Mouse (Mus musculus) thymus, adult 18-20 months (tissue): Measurements from ENCODE around the gene Gm5678.
A peak's percentile ranks its signal among the peaks of the same experiment; 100 is the strongest.

ENCODE experiments used
- DNase-seq, 2 experiments: peaks; one replicate each; pipeline ENCODE4 v3.0.0; 2022; ENCODE audit warnings: mixed read lengths in 2 of 2

Gm5678 gene

DNA sequence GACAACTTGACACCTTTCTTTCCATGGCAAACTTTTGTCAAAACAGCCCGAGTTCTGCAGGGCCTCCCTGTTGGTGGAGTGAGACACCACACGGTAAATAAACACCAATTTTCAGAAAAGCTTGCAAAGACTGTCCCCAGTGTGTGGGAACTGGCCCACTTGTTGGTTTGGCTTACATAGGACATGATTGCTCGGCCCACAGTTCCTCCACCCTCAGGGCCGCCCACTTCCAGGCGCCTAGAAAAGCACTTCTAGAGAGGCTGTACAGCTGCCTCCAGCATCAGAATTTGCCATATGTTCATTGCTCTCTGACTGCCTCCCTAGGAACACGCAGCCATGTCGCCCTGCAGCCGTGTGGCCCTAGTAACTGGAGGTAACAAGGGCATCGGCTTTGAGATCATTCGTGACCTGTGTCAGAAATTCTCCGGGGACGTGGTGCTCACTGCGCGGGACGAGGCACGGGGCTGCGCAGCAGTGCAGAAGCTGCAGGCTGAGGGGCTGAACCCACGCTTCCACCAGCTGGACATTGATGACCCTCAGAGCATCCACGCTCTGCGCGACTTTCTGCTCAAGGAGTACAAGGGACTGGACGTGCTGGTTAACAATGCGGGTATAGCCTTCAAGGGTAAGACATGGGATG lies at the start of gene Gm5678:
Gm5678 (plus strand) TSS at position 337 of the 640 bp plus-strand sequence.
- DNase-seq = no peak

DNA sequence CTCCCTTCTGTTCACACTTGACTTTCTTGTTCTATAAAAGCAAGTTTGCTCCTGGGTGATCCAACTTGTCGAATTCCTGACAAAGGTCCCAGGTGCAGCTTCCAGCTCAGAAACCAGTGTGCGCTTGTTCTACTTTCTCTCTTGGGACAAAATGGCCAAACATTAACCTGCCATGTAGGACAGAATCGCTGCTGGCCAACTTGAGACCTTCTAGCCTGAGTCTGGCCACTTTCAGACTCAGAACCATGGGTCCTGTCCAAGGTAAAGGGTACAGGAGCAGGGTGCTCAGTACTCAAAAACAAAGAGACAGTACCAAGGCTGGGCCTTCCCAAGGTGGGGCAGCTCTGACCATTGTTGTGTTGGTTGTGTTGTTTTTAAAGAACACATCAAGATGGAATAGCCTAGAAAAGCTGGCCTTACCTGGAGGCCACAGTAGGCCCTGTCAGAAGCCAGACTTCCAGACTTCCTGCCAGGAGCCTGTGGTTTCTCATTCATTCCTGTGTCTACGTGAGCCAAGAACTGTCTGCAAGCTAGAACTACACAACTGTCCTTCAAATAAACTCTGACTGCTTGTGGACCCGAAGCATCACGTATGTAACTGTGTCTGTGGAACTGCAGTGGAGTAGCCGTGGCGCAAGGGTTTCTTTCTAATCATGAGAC lies 49.4 kb upstream of the Gm5678 start:
- no peak for DNase-seq

DNA sequence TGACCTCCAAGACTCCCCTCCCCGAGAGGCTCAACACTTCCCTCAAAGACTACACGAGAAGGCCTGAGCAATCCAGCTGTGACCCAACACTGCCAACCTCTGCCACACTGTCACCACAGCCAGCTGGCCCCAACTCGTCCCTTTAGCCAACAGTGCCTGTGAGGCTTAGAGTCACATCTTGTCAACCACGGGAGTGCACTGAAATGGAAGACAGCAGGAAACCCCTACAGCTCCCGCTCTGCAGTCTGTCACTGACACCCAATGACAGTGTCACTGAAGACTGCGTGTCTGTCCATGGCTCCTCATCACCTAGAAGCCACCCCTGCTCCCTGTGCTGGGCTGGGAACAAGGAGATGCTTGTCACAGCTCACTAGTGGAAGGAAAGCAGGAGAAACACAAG lies 46.8 kb upstream of the Gm5678 start:
- DNase-seq = no peak

GRCm38 (mm10) chr16:93584976-93585702 lies 42.8 kb upstream of the Gm5678 start:
- no peak for DNase-seq

GRCm38 (mm10) chr16:93585703-93586205 lies 42.1 kb upstream of the Gm5678 start:
- peak in 1 of 2 experiments; percentile 42 for DNase-seq

DNA sequence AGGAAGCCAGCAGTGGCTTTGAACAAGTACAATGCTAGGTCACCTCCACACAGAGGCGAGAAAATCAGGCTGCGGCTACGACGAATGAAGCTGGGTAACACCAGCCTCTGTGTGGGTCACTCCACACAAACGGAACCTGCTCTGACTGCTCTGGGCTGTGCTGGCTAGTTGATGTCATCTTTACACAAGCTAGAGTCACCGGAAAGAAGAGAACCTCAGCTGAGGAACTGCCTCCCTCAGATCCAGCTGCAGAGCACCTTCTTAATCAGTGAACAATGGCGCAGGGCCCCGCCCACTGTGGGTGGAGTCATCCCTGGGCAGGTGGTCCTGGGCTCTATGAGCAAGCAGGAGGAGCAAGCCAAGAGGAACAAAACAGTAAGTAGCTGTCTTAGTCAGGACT lies 41.5 kb upstream of the Gm5678 start:
- DNase-seq = peak; percentile 68 to 74

DNA sequence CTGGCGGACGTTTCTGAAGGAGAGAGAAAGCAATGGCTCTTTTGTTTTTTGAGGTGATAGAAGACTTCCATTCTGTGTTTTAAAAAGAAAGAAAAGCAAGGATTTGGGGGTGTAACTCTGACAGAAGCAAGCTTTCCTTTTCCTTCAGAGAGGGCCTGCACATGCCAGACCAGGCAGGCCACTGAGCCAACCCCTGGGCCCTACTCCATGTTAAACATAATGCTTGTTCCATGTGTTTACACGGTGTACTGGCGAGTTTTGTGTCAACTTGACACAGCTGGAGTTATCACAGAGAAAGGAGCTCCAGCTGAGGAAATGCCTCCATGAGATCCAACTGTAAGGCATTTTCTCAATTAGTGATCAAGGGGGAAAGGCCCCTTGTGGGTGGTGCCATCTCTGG lies 39.6 kb upstream of the Gm5678 start:
- no peak for DNase-seq

GRCm38 (mm10) chr16:93590915-93591314 lies 37.0 kb upstream of the Gm5678 start:
- no peak for DNase-seq

DNA sequence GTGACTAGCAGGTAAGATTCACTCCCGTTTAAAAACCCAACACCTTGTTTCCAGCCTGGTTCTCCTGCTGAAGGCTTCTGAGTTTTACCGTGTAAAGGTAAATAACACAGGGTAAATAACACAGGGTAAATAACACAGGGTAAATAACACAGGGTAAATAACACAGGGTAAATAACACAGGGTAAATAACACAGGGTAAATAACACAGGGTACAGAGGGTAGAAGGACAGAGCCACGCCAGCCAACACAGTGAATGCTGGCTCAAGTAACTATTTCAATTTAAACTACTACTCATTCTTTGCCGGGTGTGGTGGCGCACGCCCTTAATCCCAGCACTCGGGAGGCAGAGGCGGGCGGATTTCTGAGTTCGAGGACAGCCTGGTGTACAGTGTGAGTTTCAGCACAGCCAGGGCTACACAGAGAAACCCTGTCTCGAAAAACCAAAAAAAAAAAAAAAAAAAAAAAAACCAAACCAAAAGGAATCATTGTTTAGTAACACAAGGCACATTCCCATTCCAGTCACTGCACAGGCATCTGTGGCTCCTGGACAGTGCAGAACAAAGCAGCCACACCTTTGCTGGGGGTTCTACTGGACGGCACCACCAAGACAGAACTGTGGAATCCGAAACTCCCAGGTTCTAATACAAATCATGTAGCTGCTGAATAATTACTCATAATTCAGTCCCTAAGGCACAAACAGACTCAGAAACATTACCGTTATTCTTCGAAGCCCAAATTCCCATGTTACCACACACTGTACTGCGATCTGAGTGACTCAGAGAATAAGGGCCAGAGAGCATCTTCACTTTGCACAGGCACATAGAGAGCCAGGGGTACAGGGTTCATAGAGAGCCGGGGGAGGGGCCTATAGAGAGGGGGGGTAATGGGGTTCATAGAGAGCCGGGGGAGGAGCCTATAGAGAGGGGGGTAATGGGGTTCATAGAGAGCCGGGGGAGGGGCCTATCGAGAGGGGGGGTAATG lies 36.2 kb upstream of the Gm5678 start:
- no peak for DNase-seq

DNA sequence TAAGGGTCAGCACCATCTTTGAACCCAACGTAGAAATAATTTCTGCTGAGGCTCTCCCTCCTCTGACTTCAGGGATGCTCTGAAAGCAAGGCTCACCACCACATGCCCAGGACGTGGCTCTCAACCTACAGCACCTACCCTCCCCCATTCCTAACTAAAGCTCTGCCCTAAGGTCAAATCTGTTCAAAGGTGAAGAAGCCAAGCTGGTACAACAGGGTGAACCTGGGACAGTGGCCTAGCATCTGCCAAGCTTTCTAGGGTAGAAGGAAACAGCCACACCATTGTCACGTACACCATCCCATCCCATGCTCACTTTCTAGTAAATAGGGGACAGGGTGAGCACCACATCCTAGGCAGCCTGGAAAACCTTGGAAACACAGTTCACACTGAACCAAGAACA lies 35.2 kb upstream of the Gm5678 start:
- DNase-seq = no peak

DNA sequence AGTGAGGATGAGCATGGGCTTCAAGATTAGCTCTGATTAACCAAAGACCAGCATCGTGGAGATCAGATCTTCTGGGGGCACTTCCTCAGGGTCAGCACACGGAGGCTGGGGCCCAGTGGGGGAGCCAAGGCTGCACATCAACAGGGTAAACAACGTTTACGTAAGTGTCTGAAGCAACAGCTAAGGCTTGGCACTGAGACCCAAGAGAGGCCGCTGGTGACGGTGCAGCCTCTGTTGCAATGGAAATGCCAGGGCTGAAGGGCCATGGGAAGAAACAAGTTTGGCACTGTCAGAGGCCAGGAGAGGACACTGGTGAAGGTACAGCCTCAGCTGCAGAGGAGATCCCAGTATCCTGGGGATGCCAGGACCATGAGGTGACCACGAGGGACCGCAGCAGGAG lies 34.5 kb upstream of the Gm5678 start:
- no peak for DNase-seq

DNA sequence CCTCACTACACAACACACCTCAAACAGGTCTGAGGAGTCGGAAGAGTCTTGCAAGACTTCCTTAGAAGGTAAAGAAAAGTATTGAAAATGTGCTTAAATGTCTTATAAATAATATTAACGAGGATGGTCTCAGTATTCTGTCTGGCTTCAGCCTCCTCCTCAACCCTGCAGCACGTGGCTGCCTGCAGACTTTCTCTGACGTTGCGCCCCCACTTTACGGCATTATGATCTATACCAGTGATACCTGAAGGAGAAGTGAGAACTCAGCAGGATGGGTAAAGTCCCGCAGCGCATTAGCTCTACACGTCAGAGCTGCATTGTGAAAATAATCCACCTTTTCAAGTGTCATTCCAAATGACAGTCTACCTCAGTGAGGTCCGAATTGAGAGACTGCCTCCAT lies 33.4 kb upstream of the Gm5678 start:
- no peak for DNase-seq

DNA sequence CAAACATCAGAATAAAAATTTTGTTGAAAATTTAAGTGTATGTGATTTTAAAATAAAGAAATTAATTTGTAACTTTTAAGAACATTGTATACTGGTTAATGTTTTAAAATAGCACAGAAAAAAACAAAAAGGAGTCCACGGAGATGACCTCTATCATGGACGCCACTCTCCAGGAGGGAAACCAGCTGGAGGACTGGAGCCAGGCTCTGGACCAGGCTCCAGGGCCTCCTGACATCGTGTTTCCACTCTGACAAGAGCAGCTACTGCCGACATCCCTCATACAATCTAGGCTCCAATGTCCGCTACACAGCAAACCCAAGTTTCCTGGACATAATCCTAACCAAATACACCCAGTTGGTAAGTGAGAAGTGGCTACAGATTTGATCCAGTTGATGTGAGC lies 32.1 kb upstream of the Gm5678 start:
- no peak for DNase-seq

DNA sequence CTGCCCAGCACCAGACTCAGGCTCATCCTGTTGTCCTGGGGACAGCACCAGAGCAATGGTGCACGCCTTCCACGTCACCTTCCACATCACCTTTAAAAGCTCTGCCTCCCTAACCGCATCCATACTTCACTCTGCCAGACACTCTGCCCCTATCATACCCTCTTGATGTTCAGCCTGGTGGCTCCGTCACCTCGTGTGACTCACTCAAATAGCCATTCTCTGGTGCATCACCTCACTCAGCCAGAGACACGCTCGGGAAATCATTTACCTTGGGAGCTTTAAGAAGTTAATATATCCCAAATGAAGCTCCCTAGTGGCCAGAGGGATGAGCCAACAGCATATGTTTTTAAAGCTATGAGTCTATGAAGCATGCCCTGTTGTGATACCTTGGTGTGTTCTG lies 31.1 kb upstream of the Gm5678 start:
- no peak for DNase-seq

DNA sequence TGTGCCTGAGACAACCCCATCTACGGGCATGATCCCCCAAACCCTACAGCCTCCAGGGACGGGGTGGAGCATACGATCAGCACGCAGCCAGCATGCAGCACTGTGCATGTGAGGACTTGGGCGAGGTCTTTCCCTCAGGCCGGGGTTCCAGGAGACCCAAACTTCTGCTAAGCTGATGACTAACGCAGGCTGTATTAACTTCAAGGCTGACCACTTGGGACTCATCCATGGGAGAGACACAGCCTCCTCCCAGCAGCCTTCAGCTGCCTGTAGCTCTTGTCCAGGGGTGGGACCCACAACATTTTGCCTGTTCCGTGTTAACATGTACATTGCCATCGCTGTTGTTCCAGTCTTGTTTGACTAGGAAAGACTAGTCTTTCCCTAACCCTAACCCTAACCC lies 30.3 kb upstream of the Gm5678 start:
- DNase-seq = no peak

- no peak for DNase-seq
Observed at GRCm38 (mm10) chr16:93599461-93599860, 28.4 kb upstream of the Gm5678 start.

DNA sequence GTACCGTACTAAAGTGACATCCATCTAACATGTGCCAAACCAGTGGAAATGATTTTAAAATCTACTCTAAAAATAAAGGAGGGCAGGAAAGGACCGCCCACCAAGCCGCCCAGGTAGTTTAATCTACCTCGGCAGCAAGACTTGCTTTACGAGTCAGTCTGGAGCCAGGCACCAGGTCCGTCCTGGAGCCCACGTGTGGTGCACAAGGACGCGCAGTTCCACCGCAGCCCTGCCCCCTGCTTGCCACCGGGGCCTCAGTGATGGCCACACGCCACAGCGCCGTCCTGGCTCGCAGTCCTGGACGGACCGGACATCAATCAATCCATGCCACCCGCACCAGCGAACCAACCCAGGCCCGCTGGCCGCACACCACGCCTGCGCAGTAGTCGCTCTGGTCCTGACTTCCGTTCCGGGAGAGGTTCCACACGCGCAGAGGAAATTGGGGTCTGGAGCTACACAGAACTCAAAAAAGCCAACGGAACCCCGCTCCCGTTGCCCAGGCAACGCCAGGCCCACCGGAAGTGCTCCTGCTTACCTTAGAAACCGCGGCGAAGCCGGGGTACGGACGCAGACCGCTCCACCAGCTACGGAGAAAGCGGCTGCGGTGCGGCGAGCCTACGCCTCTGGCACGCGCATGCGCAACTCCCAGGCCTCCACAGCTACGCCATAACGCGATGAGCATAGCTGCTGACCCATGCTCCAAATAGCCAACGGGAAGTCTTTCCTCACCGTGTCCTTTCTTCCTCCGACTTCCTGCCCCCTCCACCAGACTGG lies 24.3 kb upstream of the Gm5678 start, which contains the start of gene Setd4:
Setd4 (minus strand) TSS at position 625 of the 774 bp plus-strand sequence.
- DNase-seq = peak; percentile 73 to 83

DNA sequence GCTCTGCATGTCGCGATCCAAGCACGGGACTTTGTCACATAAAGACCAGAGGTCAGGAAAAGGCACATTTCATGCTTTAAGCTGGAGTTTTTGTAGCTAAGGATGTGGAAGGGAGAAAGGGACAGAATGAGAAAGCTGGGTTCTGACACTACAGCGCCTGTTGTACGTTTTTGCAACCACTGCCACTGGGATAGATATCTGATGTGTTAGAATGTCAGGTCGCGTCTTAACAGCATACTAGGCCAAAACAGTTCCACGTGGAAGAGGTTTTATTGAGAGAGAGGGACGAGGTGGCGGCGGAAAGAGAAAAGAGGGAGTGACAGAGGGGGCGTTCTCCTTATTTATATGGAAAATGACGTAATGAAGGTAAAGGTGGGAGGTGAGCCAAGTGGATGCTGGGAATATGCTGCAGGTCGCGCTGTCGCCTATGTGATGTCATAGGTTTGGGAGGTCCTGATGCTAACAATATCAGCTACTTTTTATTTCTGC lies 23.4 kb upstream of the Gm5678 start:
- no peak for DNase-seq

DNA sequence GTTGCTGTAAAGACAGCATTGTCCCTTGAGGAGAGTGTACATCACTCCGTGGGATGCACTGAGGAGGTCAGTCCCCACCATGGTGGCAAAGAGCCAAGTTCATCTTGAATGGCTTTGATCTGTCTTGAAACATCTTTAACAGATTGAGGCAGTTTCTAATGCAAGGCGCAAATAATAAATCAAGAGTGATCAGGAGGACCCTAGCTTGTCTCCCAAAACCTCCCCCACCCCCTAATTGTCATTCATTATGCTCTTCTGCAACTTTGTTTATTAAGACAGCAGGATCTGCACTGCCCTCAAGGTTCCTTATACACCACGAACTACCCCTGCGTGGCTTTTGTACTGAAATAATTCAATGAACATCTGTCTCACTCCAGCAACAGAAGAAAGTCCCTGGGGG lies 22.3 kb upstream of the Gm5678 start, which contains the start of gene Cbr1:
Cbr1 (plus strand) TSS at position 301 of the 400 bp plus-strand sequence.
- DNase-seq = no peak

DNA sequence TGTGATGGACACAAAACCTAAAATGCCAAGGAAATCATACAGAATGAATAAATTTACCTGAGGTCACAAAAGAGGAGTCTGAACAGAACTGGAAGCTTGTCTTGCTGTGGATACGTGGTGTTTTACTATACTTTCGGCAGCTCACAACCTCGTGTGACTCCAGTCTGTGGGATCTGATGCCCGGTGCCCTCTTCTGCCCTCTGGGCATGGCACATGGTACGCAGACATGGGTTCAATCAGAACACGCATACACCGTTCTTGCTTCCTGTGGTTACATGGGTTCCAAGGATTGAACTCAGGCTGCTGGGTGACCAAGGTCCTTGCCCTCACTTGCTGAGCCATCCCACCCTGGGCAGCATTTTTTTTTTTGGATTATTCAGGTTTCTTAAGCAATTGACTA lies 21.8 kb upstream of the Gm5678 start:
- DNase-seq = no peak

- DNase-seq = peak; percentile 80 to 84
Observed at GRCm38 (mm10) chr16:93607669-93608101, 20.2 kb upstream of the Gm5678 start.
